In genomic region chr4:57250636-57251035, GRCm38 (mm10) we compare ENCODE assay signal across 9 mouse cellular contexts. TPM values are rescaled to one million over a fixed set of nuclear protein-coding genes. Genes with fewer than 3 reads are reported as not detected.
DNase-seq lines count a peak whose midpoint lies in the region; ATAC-seq and TF ChIP-seq lines count a peak whose summit lies in the region.
"Had no signal": no experiment of that assay in that cellular context is flagged by ENCODE, and none has a peak within 500 bp of the region (broad histone marks: within the 10 kb centered on the region; RNA-seq: fewer than 3 reads in every experiment).

No protein-coding gene starts in this region.

- peak; percentile 38 for DNase-seq in heart, postnatal 4 days
- DNase-seq in heart, adult 11 months, result no peak
- no peak for DNase-seq in lung, adult 2 months
- no peak for DNase-seq in lung, postnatal 14 days
- no peak for DNase-seq in Patski (ENCODE audit: low read depth, low spot score)
- DNase-seq in c-Kit-positive CD71-positive TER-119-positive erythroid progenitor cells, embryonic 14.5 days (ENCODE audit: low spot score), result no peak
- DNase-seq in testis, postnatal 10 days (ENCODE audit: low spot score), result no peak
- DNase-seq: cerebellum, postnatal 36 days had no signal

- POLR2A ChIA-PET in Patski (lab: Charles Lee), result interaction anchor here (1.1 kb wide), 1 partner anchor 10 kb away, joined by 3 read pairs; no protein-coding TSS in a partner anchor

- H3K4me3 ChIP-seq in lung, adult 2 months (replicated peaks; ENCODE audit: extremely low read depth, low read depth, low read length), result no peak overlapping the region

- TF ChIP-seq CTCF in lung, adult 2 months (IDR thresholded peaks at IDR 0.05; ENCODE audit: insufficient read depth, low read length), result 0 out of 2 replicates have a peak, but pooled peaks have one; percentile 4
- peak; percentile 68 for TF ChIP-seq CTCF in Patski (IDR thresholded peaks at IDR 0.05)

- no peak for TF ChIP-seq POLR2A in lung, adult 2 months (IDR thresholded peaks at IDR 0.05; ENCODE audit: borderline replicate concordance, extremely low read depth, low read depth, low read length)

- CTCF ChIA-PET in Patski (lab: Charles Lee), result interaction anchor here (0.7 to 1.7 kb wide), 7 partner anchors 10 to 69 kb away, joined by 3 to 6 read pairs (median 4); no protein-coding TSS in a partner anchor

- in situ Hi-C loops in Patski (cut with MboI; ENCODE audit: low pct_unique_long_range_greater_than_20kb), result loop anchor here (5.0 kb wide), 1 partner anchor 67 kb away; no protein-coding TSS in a partner anchor

- H3K4me1 ChIP-seq in lung, adult 2 months (ENCODE audit: control insufficient read depth, insufficient read depth, low read length), result no peaks in the 10 kb centered on the region

- no peaks in the 10 kb centered on the region for H3K27me3 ChIP-seq in Patski

- WGBS in lung, adult 2 months, result 13% methylated on average over 2 of the region's 2 CpGs

- ATAC-seq in Patski, result no peak
- peak; percentile 74 for ATAC-seq in megakaryocyte progenitor cell, adult 5-6 weeks (replicated peaks; ENCODE audit: poor library complexity)

RNA-seq across cellular contexts. Expression of gene Ptpn3, which starts 51.0 kb away (rescaled TPM):
- 10 to 100 TPM; 12.9 to 14.5 TPM for total RNA-seq in heart, postnatal 4 days (2021)
- polyA plus RNA-seq in lung, adult 2 months (2012; rRNA removed), result 7.8 and 10.8 TPM in 2 replicates
- polyA plus RNA-seq in Patski (2021), result 27.5 TPM
- 1.8 and 2.6 TPM in 2 replicates for total RNA-seq in megakaryocyte progenitor cell, adult 5-6 weeks (2015)
- 2.2 and 3.9 TPM in 2 replicates for total RNA-seq in megakaryocyte progenitor cell, adult 5-6 weeks (2017)
